Mouse (Mus musculus) small intestine, adult 2 months (tissue): ENCODE measurements around the gene Slc16a8. TPM values are rescaled to one million over a fixed set of nuclear protein-coding genes. Genes with fewer than 3 reads are reported as not detected.
"Not testable (repeated sequence)": the region's sequence is repeated elsewhere in the genome, so short reads cannot be mapped to it uniquely, and the experiment has no call there.

Source experiments
- H3K27ac ChIP-seq: fragments of 200-500 bp; 2 replicates; pipeline ENCODE4 v1.5.1; 2012; ENCODE audit warnings: low read depth, low read length, control low read depth, inconsistent platforms; ENCODE audit not compliant: insufficient read depth
- H3K27me3 ChIP-seq: fragments of 200-500 bp; 2 replicates; pipeline ENCODE4 v1.6.1; 2012; ENCODE audit warnings: mild to moderate bottlenecking, moderate library complexity, low read length, inconsistent platforms; ENCODE audit not compliant: control insufficient read depth, insufficient read depth
- H3K36me3 ChIP-seq: fragments of 200-500 bp; 2 replicates; pipeline ENCODE4 v1.6.1; 2012; ENCODE audit warnings: mild to moderate bottlenecking, low read length, control low read depth, inconsistent platforms; ENCODE audit not compliant: control insufficient read depth, insufficient read depth
- H3K4me1 ChIP-seq: fragments of 200-500 bp; 2 replicates; pipeline ENCODE4 v1.6.1; 2012; ENCODE audit warnings: low read length, inconsistent platforms, mixed read lengths; ENCODE audit not compliant: control insufficient read depth, insufficient read depth, insufficient read length
- H3K4me3 ChIP-seq: fragments of 200-500 bp; 2 replicates; pipeline ENCODE4 v1.5.1; 2012; ENCODE audit warnings: low read depth, mild to moderate bottlenecking, control low read depth, inconsistent platforms, low read length, moderate library complexity
- CTCF ChIP-seq: fragments of 200-500 bp; IDR thresholded peaks from 2 replicates; pipeline ENCODE4 v1.5.1; 2012; ENCODE audit warnings: low read depth, mild to moderate bottlenecking, control low read depth, inconsistent platforms, low read length, moderate library complexity, mixed read lengths; ENCODE audit not compliant: insufficient replicate concordance, insufficient read length; ENCODE audit errors: extremely low read depth
- POLR2A ChIP-seq: fragments of 200-500 bp; IDR thresholded peaks from 2 replicates; pipeline ENCODE4 v1.6.1; 2012; ENCODE audit warnings: low read depth, mild to moderate bottlenecking, control low read depth, inconsistent platforms, low read length, moderate library complexity
- WGBS: fragments of 180-500 bp; shearing (Covaris S2); methylation state at CpG from one replicate; pipeline ENCODE4 v1.1.7; 2018; 5-methylcytosine and 5-hydroxymethylcytosine counted together
- polyA plus RNA-seq: library from polyadenylated mRNA; depleted of rRNA; stranded (reverse); fragments of >200 nt; gene quantifications from 2 replicates; pipeline ENCODE4 v1.2.3, GENCODE M21; 2012

The Slc16a8 gene
- polyA plus RNA-seq, 1 experiment = 2.6 TPM

DNA sequence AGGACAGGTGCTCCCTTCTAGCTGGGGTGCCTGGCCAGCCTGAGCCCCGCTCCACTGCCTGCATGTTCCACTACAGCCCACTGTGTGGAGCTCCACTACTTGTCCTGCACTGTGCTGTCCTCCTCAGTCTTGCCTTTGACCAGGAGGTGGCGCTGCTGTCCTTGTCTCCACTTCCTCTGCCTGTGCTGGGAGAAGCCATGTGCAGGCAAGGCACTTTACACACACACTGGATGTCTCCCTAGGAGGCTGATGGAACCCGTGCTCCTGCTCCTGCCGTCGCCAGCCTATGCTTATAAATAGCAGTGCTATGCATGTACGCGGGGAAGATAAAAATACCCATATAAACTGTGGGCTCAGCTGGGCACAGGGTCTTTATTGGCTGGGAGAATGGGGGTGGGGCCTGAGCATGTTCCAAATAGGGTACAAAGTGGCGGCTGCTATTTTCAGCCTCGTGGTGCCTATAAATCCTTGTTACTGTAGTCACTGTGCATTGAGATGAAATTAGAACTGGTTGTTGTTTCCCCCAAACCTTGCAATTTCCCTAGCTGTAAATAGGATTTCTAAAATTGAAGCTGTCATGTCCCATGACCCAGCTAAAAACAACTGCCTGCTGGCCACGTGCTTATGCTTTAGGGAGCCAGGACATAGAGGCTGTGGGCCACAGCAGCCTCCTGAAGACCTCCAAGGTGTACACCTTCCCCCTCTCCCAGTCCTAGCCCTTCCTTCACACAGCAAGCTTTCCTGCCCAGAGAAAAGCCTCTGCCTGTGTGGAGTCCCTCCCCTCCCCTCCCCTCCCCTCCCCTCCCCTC lies 11.1 kb downstream of the Slc16a8 start:
- peaks cover 39% of the 10 kb centered on the region for H3K36me3 ChIP-seq
- TF ChIP-seq CTCF (peak; percentile 99), POLR2A (no peak)
- H3K4me1 ChIP-seq = no peaks in the 10 kb centered on the region; the same call in 1 of the 2 replicates
- WGBS = 22% methylated on average over 10 of the region's 10 CpGs
- H3K4me3 ChIP-seq = no peak overlapping the region
- H3K27ac ChIP-seq = no peak overlapping the region
- H3K27me3 ChIP-seq = no peaks in the 10 kb centered on the region

- Histone ChIP-seq H3K27ac (no peak overlapping the region), H3K4me1 (no peaks in the 10 kb centered on the region; the same call in 1 of the 2 replicates), H3K4me3 (no peak overlapping the region), H3K27me3 (no peaks in the 10 kb centered on the region), H3K36me3 (peaks cover 38% of the 10 kb centered on the region)
- TF ChIP-seq POLR2A (no peak), CTCF (no peak)
- WGBS = 57% methylated on average over 13 of the region's 13 CpGs
Observed at GRCm38 (mm10) chr15:79242574-79243233, 11.9 kb downstream of the Slc16a8 start.

DNA sequence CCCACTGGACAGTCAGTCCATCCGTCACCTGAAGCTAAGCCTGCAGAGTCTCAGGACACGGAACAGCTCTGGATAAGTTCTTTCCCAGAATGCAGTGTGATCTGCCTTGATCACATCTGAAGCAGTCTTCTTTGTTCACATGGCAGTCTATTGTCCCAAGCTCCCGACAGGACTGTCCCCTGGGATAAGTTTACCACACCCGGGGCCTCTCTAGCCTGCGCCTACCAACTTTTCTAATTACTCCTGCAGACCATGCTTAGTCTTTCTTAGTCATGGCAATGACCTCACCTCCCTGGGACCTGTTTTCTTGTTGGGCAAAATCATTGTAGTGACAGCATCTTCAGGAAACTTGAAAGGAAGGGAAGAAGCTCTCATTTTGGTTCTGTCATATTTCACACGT lies 16.5 kb downstream of the Slc16a8 start:
- 84% methylated on average over 6 of the region's 6 CpGs for WGBS
- no peaks in the 10 kb centered on the region for H3K27me3 ChIP-seq
- no peak overlapping the region for H3K4me3 ChIP-seq
- no peak overlapping the region for H3K27ac ChIP-seq
- H3K4me1 ChIP-seq = peaks cover 9% of the 10 kb centered on the region
- TF ChIP-seq POLR2A (no peak), CTCF (no peak)
- H3K36me3 ChIP-seq = peaks cover 32% of the 10 kb centered on the region

DNA sequence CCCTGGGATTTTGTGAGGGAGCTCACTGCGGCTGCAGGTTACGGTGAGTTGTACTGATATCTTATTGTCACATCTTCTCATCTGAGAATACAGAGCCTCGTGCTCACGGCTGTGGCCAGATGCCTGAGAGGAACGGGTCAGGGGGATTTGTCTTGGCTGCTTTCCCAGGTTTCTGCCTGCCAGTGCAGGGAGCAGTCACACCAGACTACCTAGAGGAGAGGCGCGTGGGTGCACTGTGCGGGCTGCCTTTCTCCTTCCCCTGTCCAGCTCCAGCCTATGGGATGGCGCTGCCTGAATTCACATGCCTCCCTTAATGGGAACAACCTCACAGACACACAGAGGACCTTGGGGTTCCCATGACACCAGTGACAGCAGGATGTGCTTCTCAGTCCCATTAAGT lies 19.3 kb downstream of the Slc16a8 start:
- Histone ChIP-seq H3K27ac (no peak overlapping the region), H3K36me3 (peaks cover 28% of the 10 kb centered on the region), H3K27me3 (no peaks in the 10 kb centered on the region), H3K4me1 (peaks cover 11% of the 10 kb centered on the region), H3K4me3 (no peak overlapping the region)
- TF ChIP-seq CTCF (no peak), POLR2A (no peak)
- 45% methylated on average over 9 of the region's 9 CpGs for WGBS

DNA sequence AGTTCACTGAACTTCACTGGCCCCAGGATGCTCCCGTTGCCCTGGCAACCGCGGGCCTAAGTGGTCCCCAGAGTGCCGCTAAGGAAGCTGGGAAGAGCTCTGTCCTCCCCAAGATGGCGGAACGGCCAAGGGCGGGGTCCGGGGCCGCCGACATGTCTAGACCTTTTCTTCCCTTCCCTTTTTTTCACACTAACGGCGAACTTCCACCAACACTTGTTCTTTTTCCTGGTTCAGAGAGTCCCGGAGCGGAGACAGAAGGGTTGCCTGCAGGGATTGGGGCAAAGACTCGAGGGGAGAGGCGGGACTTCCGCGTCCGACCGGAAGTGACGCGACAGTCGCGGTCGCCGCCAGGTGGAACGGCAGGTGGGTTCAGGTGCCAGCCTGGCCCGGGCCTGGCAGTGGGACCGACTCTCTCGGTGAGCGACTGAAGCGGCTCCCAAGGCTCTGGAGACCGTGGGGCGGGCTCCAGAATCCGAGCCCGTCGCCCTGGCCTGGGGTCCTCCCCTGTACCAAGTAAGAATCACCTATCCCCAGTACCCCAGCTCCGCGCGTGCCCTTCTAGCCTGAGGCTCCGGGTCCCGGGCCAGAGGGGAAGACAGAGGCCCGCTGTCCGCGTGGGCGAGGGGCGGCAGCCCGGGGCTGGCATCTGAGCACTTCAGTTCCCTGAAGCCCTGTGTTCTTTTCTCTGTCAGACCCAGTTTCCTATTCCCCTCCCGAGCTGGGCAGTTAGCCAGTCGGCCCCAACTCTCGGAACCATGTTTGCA lies 25.3 kb downstream of the Slc16a8 start, which contains the start of the genes Pick1 and Gm49486:
Gene Pick1 (plus strand): TSS at position 116 of the 764 bp plus-strand sequence.
Gene Gm49486 (plus strand): TSS at position 334 of the 764 bp plus-strand sequence.
- under 1% methylated on average over 51 of the region's 51 CpGs for WGBS
- Histone ChIP-seq H3K4me3 (peak within 1 kb of the TSS; percentile 92), H3K27ac (peak within 1 kb of the TSS; percentile 96), H3K4me1 (peaks cover 9% of the 10 kb centered on the region; the same call in 1 of the 2 replicates), H3K36me3 (peaks cover 8% of the 10 kb centered on the region; the same call in 1 of the 2 replicates), H3K27me3 (no peaks in the 10 kb centered on the region)
- TF ChIP-seq CTCF = no peak
- TF ChIP-seq POLR2A = peak; percentile 54; the same call in 1 of the 2 replicates

DNA sequence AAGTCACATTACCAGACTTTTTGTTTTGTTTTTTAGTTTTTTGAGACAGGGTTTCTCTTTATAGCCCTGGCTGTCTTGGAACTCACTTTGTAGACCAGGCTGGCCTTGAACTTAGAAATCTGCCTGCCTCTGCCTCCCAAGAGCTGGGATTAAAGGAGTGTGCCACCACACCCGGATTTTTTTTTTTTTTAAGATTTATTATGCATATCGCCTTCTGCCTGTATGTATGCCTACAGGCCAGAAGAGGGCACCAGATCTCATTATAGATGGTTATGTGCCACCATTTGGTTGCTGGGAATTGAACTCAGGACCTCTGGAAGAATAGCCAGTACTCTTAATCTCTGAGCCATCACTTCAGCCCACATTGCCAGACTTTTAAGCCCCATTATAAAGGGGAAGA lies 28.8 kb downstream of the Slc16a8 start:
- H3K27me3 ChIP-seq, H3K4me3 ChIP-seq, H3K27ac ChIP-seq, H3K36me3 ChIP-seq, H3K4me1 ChIP-seq: not testable (repeated sequence)
- 56% methylated on average over 2 of the region's 2 CpGs for WGBS
